Mouse (Mus musculus): Measurements from ENCODE around the gene Fancm. TPM values are rescaled to one million over a fixed set of nuclear protein-coding genes. Genes with fewer than 3 reads are reported as not detected.
A peak's percentile ranks its signal among the peaks of the same experiment; 100 is the strongest.

Gene Fancm
- total and polyA plus RNA-seq, 3 experiments: 5.0 to 84.1 (median 68.1) TPM

DNA sequence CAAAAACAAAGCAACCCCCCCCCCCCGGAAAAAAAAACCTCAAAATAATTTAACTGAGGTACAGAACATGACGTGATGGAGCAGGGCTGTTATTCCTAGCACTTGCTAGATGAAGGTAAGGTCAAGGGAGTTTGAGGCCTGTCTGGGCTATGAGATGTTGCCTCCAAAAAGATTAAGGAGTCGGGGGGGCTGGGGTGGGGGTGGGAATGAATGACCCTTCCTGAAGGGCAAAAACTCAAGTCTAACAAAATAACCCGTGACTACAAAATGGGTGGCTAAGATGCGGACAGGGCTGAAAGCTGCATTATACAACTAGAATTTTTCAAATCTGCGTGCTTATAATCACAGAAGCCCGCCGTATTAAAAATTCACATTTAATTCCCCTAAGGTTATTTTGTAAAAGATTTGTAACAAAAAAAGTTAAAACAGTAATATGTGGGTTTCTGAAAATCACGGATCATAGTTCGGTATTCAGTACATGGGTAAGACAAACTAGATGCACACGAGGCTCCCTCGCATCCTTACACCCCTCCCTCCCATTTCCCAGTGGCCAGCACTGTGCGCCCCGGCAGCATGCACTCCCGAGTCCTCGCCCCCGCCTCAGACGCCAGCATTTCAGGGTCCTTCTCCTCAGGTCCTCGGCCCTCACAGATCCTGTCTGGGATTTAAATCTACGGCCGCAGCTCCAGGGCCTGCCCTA lies 2.3 kb upstream of the Fancm start:
- no peaks in the 10 kb centered on the region for H3K9me3 ChIP-seq (replicated peaks)
- peak; percentile 15; the same call in 1 of the 2 replicates for ATAC-seq (ENCODE audit: extremely low read depth, insufficient number of reproducible peaks, low FRiP score, poor library complexity, severe bottlenecking)
- H3K4me3 ChIP-seq (ENCODE audit: low read depth, low read length): peak overlapping the region; percentile 84
- no peak for DNase-seq (ENCODE audit: low spot score)
- peaks cover 54% of the 10 kb centered on the region for H3K4me1 ChIP-seq (ENCODE audit: insufficient read depth, low read depth, low read length)
- H3K36me3 ChIP-seq (replicated peaks): peaks cover 42% of the 10 kb centered on the region
- no peaks in the 10 kb centered on the region for H3K27me3 ChIP-seq (ENCODE audit: insufficient read depth, low read length)
- TF ChIP-seq CTCF (IDR thresholded peaks at IDR 0.05; ENCODE audit: low read depth, low read length) (no peak), POLR2AphosphoS5 (IDR thresholded peaks at IDR 0.05; ENCODE audit: insufficient replicate concordance, low read depth, low read length) (no peak), GATA1 (IDR thresholded peaks at IDR 0.05; ENCODE audit: borderline replicate concordance, low read length) (no peak), TAL1 (conservative IDR thresholded peaks at IDR 0.05; ENCODE audit: low read depth, low read length) (no peak), GATA2 (IDR thresholded peaks at IDR 0.05; ENCODE audit: borderline replicate concordance, low read depth, low read length) (no peak)

DNA sequence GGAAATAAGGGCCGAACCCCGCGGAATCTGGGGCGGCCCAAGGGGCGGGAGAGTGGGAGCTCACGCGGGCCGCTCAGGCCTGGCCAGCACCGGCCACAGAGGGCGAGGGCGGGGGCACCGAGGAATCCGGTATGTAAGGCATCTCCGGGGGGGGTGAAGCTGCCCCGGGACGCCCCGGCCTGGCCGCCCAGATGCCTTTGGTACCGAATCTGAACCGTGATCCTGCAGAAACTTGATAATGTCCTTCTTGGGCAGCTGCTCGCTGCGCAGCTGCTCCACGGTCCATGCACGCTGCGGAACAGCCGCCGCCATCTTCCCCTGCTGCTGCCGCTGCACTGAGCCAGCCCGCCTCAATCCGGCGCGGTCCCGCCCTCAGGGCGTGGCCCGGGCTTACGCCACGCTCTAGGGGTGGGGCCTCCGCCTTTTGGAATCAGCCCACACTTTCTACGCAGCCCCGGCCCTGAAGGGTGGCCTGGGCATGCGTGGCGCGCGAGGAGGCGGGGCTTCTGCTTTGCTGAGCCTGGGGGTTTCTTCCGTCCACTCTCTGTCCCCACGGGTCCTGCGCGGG lies 1.7 kb upstream of the Fancm start, which contains the start of gene Fkbp3:
TSS of gene Fkbp3 (minus strand) at position 397 of the 568 bp plus-strand sequence.
- H3K36me3 ChIP-seq (replicated peaks): peaks cover 42% of the 10 kb centered on the region
- H3K4me1 ChIP-seq (ENCODE audit: insufficient read depth, low read depth, low read length): peaks cover 59% of the 10 kb centered on the region
- TF ChIP-seq TAL1 (conservative IDR thresholded peaks at IDR 0.05; ENCODE audit: low read depth, low read length): no peak
- TF ChIP-seq GATA2 (IDR thresholded peaks at IDR 0.05; ENCODE audit: borderline replicate concordance, low read depth, low read length): no peak
- TF ChIP-seq GATA1 (IDR thresholded peaks at IDR 0.05; ENCODE audit: borderline replicate concordance, low read length): no peak
- TF ChIP-seq POLR2AphosphoS5 (IDR thresholded peaks at IDR 0.05; ENCODE audit: insufficient replicate concordance, low read depth, low read length): peak; percentile 93; the same call in 1 of the 2 replicates
- TF ChIP-seq CTCF (IDR thresholded peaks at IDR 0.05; ENCODE audit: low read depth, low read length): no peak
- no peaks in the 10 kb centered on the region for H3K27me3 ChIP-seq (ENCODE audit: insufficient read depth, low read length)
- H3K4me3 ChIP-seq (ENCODE audit: low read depth, low read length): peak within 1 kb of the TSS; percentile 87
- DNase-seq (ENCODE audit: low spot score) (peak; percentile 91), ATAC-seq (ENCODE audit: extremely low read depth, insufficient number of reproducible peaks, low FRiP score, poor library complexity, severe bottlenecking) (peak; percentile 84)
- H3K9me3 ChIP-seq (replicated peaks): no peaks in the 10 kb centered on the region

DNA sequence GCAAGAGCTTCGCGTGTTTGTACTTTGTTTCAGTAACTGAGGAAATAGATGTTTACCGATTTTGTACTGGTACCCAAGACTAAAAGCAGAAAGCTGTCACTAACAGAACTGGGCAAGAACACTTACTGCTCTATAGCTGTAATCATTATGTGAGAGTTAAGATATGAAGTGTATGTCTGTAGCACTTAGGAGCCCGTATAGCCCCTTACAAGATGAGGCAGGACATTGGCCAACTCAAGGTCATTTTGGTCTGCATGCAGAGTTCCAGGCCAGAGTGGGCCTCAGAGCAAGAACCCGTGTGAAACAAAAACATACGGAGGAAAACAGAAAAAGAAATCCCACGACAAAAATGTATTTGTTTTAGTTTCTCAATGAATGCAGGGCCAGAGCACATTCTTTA lies 752 bp upstream of the Fancm start:
- ATAC-seq (ENCODE audit: extremely low read depth, insufficient number of reproducible peaks, low FRiP score, poor library complexity, severe bottlenecking): no peak
- Histone ChIP-seq H3K36me3 (replicated peaks) (peaks cover 39% of the 10 kb centered on the region), H3K4me1 (ENCODE audit: insufficient read depth, low read depth, low read length) (peaks cover 61% of the 10 kb centered on the region), H3K9me3 (replicated peaks) (no peaks in the 10 kb centered on the region), H3K4me3 (ENCODE audit: low read depth, low read length) (peak overlapping the region; percentile 87; the same call in 1 of the 2 replicates), H3K27me3 (ENCODE audit: insufficient read depth, low read length) (no peaks in the 10 kb centered on the region)
- TF ChIP-seq POLR2AphosphoS5 (IDR thresholded peaks at IDR 0.05; ENCODE audit: insufficient replicate concordance, low read depth, low read length) (no peak), GATA1 (IDR thresholded peaks at IDR 0.05; ENCODE audit: borderline replicate concordance, low read length) (no peak), TAL1 (conservative IDR thresholded peaks at IDR 0.05; ENCODE audit: low read depth, low read length) (no peak), GATA2 (IDR thresholded peaks at IDR 0.05; ENCODE audit: borderline replicate concordance, low read depth, low read length) (no peak), CTCF (IDR thresholded peaks at IDR 0.05; ENCODE audit: low read depth, low read length) (no peak)
- no peak for DNase-seq (ENCODE audit: low spot score)

DNA sequence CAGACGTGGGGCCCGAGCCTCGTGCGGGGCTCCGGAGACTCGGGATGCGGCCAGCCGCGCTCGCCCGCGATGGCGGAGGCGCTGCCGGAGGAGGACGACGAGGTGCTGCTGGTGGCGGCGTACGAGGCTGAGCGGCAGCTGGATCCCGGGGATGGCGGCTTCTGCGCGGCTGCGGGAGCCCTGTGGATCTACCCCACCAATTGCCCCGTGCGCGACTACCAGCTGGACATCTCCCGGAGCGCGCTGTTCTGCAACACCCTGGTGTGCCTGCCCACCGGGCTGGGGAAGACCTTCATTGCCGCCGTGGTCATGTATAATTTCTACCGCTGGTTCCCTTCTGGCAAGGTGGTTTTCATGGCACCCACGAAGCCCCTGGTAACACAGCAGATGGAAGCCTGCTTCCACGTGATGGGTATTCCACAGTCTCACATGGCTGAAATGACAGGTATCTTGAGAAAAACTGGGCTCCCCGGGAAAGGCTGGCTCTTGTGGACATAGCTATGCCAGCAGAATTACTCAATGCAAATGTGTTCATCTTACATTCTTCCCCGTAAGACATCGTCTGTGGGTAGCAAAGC lies 419 bp downstream of the Fancm start:
- TF ChIP-seq GATA1 (IDR thresholded peaks at IDR 0.05; ENCODE audit: borderline replicate concordance, low read length) (no peak), POLR2AphosphoS5 (IDR thresholded peaks at IDR 0.05; ENCODE audit: insufficient replicate concordance, low read depth, low read length) (no peak), TAL1 (conservative IDR thresholded peaks at IDR 0.05; ENCODE audit: low read depth, low read length) (no peak), CTCF (IDR thresholded peaks at IDR 0.05; ENCODE audit: low read depth, low read length) (no peak), GATA2 (IDR thresholded peaks at IDR 0.05; ENCODE audit: borderline replicate concordance, low read depth, low read length) (no peak)
- DNase-seq (ENCODE audit: low spot score) (peak; percentile 20), ATAC-seq (ENCODE audit: extremely low read depth, insufficient number of reproducible peaks, low FRiP score, poor library complexity, severe bottlenecking) (no peak)
- Histone ChIP-seq H3K4me3 (ENCODE audit: low read depth, low read length) (peak overlapping the region; percentile 87), H3K9me3 (replicated peaks) (no peaks in the 10 kb centered on the region), H3K36me3 (replicated peaks) (peaks cover 39% of the 10 kb centered on the region), H3K27me3 (ENCODE audit: insufficient read depth, low read length) (no peaks in the 10 kb centered on the region), H3K4me1 (ENCODE audit: insufficient read depth, low read depth, low read length) (peaks cover 57% of the 10 kb centered on the region)

DNA sequence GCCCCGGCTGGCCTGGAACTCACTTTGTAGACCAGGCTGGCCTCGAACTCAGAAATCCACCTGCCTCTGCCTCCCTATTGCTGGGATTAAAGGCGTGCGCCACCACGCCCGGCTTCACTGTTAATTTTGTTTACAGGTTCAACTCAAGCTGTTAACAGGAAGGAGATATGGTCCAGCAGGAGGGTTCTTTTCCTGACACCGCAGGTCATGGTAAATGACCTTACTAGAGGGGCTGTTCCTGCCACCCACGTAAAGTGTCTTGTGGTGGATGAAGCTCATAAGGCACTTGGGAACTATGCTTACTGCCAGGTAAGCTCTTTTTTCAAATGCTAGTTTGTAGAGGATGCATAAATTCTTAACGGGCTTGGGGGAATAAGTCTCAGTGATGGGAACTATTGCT lies 1.5 kb downstream of the Fancm start:
- ATAC-seq (ENCODE audit: extremely low read depth, insufficient number of reproducible peaks, low FRiP score, poor library complexity, severe bottlenecking) (no peak), DNase-seq (ENCODE audit: low spot score) (no peak)
- Histone ChIP-seq H3K4me1 (ENCODE audit: insufficient read depth, low read depth, low read length) (peaks cover 51% of the 10 kb centered on the region), H3K4me3 (ENCODE audit: low read depth, low read length) (peak overlapping the region; percentile 87; the same call in 1 of the 2 replicates), H3K27me3 (ENCODE audit: insufficient read depth, low read length) (no peaks in the 10 kb centered on the region), H3K36me3 (replicated peaks) (peaks cover 42% of the 10 kb centered on the region), H3K9me3 (replicated peaks) (no peaks in the 10 kb centered on the region)
- TF ChIP-seq GATA2 (IDR thresholded peaks at IDR 0.05; ENCODE audit: borderline replicate concordance, low read depth, low read length) (no peak), POLR2AphosphoS5 (IDR thresholded peaks at IDR 0.05; ENCODE audit: insufficient replicate concordance, low read depth, low read length) (no peak), GATA1 (IDR thresholded peaks at IDR 0.05; ENCODE audit: borderline replicate concordance, low read length) (no peak), CTCF (IDR thresholded peaks at IDR 0.05; ENCODE audit: low read depth, low read length) (no peak), TAL1 (conservative IDR thresholded peaks at IDR 0.05; ENCODE audit: low read depth, low read length) (no peak)

DNA sequence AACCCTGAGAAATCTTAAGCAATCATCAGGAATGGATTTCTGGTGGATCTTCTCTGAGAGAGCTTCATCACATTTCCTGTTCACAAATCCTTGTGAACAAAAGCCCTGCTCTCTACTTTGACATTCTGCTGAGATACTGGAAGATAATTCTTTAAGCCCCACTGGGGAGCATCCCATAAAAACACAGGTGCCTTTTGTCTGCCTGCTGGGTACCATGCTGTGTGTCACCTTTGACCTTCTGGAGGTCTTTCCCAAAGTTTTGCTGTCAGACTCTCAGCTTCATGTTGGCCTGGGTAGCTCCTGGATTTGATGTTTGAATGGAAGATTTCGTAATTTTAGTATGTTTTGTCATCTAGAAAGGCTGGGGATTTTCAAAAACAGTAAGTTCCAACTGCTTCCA lies 33.3 kb downstream of the Fancm start:
- H3K27me3 ChIP-seq (ENCODE audit: insufficient read depth, low read length): no peaks in the 10 kb centered on the region
- H3K9me3 ChIP-seq (replicated peaks): no peaks in the 10 kb centered on the region
- peaks cover 7% of the 10 kb centered on the region; the same call in 1 of the 2 replicates for H3K4me1 ChIP-seq (ENCODE audit: insufficient read depth, low read depth, low read length)
- ATAC-seq (ENCODE audit: extremely low read depth, insufficient number of reproducible peaks, low FRiP score, poor library complexity, severe bottlenecking) (no peak), DNase-seq (ENCODE audit: low spot score) (no peak)
- TF ChIP-seq CTCF (IDR thresholded peaks at IDR 0.05; ENCODE audit: low read depth, low read length) (no peak), TAL1 (conservative IDR thresholded peaks at IDR 0.05; ENCODE audit: low read depth, low read length) (no peak), POLR2AphosphoS5 (IDR thresholded peaks at IDR 0.05; ENCODE audit: insufficient replicate concordance, low read depth, low read length) (no peak), GATA2 (IDR thresholded peaks at IDR 0.05; ENCODE audit: borderline replicate concordance, low read depth, low read length) (no peak), GATA1 (IDR thresholded peaks at IDR 0.05; ENCODE audit: borderline replicate concordance, low read length) (no peak)
- no peak overlapping the region for H3K4me3 ChIP-seq (ENCODE audit: low read depth, low read length)
- peaks cover 83% of the 10 kb centered on the region for H3K36me3 ChIP-seq (replicated peaks)
